Mouse (Mus musculus): ENCODE measurements around the gene Frmd8.

Gene Frmd8

DNA sequence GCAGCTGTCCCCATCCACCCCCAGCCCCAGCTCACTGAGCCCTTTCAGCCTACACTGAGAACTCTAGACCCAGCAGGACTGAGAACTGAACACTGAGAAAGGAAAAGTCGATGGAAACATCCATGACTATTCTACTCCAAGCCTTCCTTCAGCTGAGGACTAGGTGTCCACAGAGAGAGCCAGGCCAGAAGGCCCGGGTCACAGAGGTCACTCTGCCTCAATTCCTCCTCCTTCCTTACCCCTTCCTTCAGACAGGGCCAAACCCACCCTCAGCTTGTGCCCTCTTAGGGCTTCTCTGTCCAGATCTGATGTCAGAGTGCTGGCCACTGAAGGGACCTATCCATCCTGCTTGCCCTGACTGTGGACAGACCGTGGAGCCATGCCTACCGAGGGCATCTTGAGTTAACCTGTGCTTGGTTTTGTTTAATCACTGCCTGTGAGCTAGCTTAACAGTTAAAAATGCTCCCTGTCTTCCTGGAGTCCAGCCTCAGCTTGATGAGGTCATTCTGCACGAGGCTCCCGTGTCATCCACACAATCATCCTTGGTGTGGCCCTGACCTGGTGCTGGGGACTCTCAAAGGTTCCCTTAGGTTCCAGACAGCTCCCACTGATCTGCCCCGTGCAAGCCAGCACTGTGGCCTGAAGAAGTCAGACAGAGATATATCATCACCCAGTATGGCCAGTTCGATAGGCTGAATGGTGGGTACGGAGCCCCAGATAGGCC is 64.1 kb downstream of the Frmd8 start:
- CTCF ChIA-PET, result interaction anchor here (0.6 kb wide), 1 partner anchor 17 kb away, joined by 4 read pairs; no protein-coding TSS in a partner anchor

DNA sequence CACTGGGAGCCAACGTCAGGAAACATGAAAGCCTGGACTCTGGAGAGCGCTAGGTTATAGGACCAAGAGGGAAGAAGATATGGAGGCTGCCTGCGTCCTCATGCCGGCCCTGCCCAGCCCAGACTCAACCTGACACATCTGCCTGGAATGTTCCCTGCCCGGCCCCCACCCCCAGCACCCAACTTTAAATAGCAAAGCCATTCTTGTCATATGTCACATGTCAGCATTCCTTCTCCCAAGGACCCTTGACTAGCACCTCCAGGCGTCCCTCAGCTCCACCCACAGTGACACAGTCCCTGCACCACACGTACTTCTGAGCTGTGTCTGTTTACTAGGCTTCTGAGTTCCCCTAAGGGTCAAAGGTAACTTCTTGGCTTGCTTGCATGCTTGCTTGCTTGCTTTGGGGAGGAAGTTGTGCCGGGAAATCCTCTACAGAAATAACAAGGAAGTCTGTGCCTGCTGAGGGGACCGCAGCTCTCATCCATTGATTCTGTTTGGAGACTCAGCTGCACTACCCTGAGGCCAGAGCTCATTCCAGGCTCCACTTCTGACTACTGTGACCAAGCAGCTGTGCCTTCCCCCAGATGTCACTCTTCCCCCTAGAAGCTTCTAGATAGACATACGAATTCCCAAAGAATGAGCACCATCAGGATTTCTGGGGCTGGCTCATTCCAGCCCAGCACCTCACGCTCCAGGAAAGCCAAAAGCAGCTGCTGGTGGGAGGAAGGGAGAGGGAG is 64.8 kb downstream of the Frmd8 start:
- CTCF ChIA-PET, result no interaction called here

- CTCF ChIA-PET, result no interaction called here
These were observed 65.4 kb downstream of the Frmd8 start for GRCm38 (mm10) chr19:5809712-5810089.

DNA sequence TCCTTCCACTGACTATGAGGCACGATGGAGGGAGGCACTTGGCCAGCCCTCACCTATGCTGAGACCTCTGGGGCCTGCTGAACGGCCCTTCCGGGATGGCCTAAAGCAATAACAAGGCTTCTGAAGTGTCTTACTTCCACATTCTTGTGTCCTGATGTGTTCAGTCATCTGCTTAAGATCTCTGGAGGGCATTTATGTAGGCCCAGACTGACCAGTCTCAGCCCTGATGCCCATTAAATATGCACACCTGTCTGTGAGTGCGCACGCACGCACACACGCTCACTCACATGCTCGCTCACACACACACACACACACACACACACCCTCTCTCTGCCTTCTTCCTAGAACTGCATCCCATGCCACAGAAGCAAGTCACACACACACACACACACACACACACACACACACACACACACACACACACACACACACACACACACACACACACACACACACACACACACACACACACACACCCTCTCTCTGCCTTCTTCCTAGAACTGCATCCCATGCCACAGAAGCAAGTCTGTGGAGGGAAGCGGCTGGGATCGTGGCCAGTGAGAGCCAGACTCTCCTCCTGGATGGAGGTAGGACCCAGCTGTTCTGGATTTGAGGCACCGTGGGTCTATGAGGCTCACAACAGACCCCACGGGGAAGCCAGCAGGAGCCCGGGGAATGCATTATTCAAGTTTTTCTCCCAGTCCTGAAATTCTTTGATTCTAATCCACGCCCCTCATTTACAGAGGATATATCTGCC is 65.9 kb downstream of the Frmd8 start:
- CTCF ChIA-PET, result interaction anchor here (0.6 kb wide), 1 partner anchor 12 kb away, joined by 5 read pairs; no protein-coding TSS in a partner anchor

- CTCF ChIA-PET, result interaction anchor here (0.8 kb wide), 1 partner anchor 16 kb away, joined by 3 read pairs; no protein-coding TSS in a partner anchor
These were observed 67.3 kb downstream of the Frmd8 start for GRCm38 (mm10) chr19:5807740-5808139.

- CTCF ChIA-PET, result interaction anchor here (0.8 kb wide), 1 partner anchor 17 kb away, joined by 3 read pairs; no protein-coding TSS in a partner anchor
These were observed 68.3 kb downstream of the Frmd8 start for GRCm38 (mm10) chr19:5806809-5807205.

DNA sequence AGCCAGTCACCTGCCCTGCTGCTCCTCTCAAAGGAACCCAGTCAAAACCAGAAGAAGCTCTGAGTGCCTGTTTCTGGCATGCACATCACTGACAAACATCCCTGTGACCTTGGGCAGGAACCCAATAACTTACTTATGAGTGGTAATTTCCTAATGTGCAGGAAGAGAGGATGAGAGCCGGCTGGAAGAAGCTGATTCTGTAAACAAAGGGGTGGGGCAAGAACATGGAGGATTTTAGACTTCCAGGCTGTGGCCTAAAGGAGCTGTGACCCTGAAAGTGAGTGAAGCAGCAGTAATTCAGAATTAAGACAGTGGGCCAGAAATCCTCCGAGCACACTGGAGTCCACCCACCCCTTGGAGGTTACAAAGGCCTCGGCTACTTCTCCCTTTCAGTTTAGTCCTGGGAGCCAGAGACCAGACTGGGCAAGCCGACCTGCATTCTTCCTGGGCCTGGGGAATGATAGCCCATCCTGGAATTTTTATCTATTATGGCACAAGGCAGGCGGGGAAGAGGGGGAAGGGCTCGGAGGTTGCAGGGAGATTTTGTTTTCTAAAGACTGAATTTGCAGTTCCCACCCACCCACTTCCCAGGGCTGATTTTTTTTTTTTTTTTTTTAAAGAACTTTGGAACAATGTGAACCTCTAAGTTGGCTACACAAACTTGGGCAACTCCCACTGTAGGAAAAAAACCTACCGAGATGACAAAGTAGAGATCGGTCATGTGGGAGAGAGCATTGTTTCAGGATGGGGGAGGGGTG is 68.8 kb downstream of the Frmd8 start:
- CTCF ChIA-PET, result no interaction called here

DNA sequence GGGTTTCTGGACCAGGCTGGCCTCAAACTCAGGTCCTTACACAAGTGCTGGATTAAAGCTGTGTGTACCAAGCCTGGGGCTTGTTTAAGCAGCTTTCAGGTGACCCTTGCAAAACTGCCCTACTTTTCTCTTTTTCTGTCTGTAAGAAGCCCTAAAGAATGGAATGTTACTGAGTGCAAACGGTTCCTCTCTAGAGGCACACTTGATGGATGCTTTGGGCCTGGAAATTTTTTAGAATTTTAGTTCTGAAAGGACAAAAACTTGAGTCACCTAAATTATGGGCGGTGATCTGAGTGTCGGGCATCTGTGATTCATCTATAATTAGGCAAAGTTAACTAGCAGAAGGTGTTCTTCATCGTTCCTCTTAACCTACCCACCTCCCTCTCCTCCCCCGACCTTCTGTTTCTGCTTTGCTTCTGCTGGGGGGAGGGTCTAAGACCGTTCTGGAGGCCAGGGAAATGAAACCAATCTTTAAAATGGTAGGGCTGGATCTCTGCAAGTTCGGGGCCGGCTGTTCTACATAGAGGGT is 70.6 kb downstream of the Frmd8 start:
- CTCF ChIA-PET, result interaction anchor here (0.9 to 2.2 kb wide), 2 partner anchors 17 to 104 kb away, joined by 5 to 9 read pairs; no protein-coding TSS in a partner anchor

- CTCF ChIA-PET, result interaction anchor here (0.9 to 2.2 kb wide), 2 partner anchors 17 to 105 kb away, joined by 5 to 9 read pairs; no protein-coding TSS in a partner anchor
These were observed 71.2 kb downstream of the Frmd8 start for GRCm38 (mm10) chr19:5803881-5804279.

- CTCF ChIA-PET, result interaction anchor here (0.6 to 2.2 kb wide), 3 partner anchors 10 to 42 kb away, joined by 4 to 7 read pairs (median 5); no protein-coding TSS in a partner anchor
These were observed 71.8 kb downstream of the Frmd8 start for GRCm38 (mm10) chr19:5803041-5803880.

DNA sequence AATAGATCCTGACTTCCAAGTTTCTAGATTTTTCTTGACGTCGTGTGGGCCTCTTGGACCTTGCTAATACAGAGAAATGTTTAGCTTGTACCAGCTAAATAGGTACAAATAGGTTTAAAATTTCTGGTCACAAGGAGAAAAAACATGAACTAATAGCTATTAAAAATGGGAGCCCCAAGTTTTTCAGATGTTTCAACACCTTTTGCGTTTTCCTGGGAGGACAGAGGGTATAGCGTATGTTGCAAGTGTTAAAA is 72.4 kb downstream of the Frmd8 start:
- CTCF ChIA-PET, result interaction anchor here (0.6 to 2.2 kb wide), 3 partner anchors 9 to 42 kb away, joined by 4 to 7 read pairs (median 5); no protein-coding TSS in a partner anchor

DNA sequence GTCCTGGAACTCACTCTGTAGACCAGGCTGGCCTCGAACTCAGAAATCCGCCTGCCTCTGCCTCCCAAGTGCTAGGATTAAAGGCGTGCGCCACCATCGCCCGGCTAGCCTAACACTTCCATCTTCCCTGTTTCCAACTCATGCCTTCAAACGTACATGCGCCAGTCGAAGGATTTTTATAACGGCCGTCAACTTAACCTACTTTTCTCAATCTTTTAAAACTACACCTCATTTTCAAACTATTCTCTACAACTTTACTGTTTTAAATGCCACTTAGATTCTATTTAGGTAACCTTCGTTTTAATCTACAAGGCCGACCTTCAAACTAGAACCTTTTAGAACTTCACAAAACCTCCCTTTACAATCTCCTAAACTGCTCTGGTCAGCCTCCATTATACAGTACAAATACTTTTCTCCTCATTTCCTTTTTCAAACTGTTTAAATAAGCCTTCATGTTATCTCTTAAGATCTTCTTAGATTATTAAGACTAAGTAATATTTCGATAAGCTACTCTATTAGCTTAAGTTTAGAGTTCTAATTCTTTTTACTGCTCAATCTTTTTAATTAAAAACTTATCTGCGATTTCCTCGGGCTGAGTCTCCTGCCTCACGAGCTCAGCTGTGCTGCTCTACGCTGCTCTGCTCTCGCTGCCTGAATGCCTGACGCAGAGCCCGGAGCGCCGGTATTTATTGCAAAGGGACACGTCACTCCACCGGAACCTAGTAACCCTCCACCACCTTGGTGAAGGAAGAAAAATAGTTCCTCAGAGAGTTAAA is 72.9 kb downstream of the Frmd8 start:
- CTCF ChIA-PET, result interaction anchor here (0.6 to 2.2 kb wide), 3 partner anchors 9 to 43 kb away, joined by 4 to 7 read pairs (median 5); no protein-coding TSS in a partner anchor

GRCm38 (mm10) chr19:5801432-5801964 is 73.6 kb downstream of the Frmd8 start:
- CTCF ChIA-PET, result interaction anchor here (0.8 kb wide), 1 partner anchor 192 kb away, joined by 3 read pairs; no protein-coding TSS in a partner anchor

DNA sequence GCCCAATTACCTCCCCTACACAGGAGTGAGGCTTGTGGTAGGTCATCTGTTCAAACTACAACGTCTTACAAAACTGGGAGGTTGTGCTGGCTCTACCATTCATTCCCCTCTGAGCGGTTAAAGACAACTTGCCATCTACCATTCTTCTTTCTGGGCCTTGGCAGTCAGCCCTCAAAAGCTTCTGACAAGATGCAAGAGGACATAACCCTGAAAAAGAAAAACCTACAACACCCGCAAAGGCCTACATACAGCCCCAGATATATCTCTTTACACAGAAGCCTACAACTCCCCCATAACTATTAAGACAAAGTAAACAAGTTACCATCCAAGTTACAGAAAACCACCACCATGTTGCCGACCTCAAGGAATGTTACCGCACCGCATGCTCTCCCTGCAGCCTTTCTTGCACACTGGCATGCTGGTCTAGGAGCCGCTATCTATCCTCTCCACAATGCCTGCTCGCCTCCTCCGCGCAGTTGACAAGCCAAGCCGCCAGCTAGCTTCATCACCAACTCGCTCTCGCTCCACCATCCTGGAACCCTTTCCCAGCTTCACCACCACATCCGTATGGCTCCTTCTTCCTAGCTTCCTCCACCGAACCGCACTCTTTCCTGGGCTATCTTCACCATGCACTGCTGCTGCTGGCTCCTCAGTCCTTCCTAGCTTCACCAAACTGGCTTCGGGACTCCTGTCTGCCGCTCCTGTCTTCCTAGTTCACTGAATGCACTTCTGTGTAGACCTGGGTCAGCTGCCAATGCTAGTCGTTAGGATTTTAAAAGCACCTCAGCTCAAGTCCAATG is 74.2 kb downstream of the Frmd8 start:
- CTCF ChIA-PET, result interaction anchor here (0.6 to 2.2 kb wide), 5 partner anchors 13 to 192 kb away, joined by 3 to 13 read pairs (median 3); no protein-coding TSS in a partner anchor

DNA sequence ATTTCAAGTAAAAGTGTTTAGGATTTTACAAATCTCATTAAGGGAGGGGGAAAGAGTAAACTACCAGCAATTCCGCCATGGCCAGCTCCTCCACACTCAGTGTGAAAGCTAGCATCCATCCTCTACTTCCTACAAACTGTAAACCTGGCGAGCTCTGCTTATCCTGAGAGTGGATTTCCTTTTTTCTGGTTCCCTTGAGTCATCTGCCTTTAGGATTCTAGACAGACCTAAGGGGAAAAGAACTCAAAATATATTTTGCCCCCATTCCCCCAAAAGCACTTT is 74.8 kb downstream of the Frmd8 start:
- CTCF ChIA-PET, result interaction anchor here (0.9 to 2.2 kb wide), 3 partner anchors 13 to 50 kb away, joined by 3 to 13 read pairs (median 7); no protein-coding TSS in a partner anchor

Data from spleen, embryonic (tissue).